Mouse (Mus musculus): ENCODE data around the gene Ppp4r1. TPM values are rescaled to one million over a fixed set of nuclear protein-coding genes. Genes with fewer than 3 reads are reported as not detected.

Gene Ppp4r1
- polyA plus RNA-seq, 1 experiment from 2014 or later = 45.2 TPM

GRCm38 (mm10) chr17:65748997-65749396 is 33.4 kb upstream of the Ppp4r1 start:
- H3K27ac ChIP-seq (replicated peaks) = no peak overlapping the region
- H3K9me3 ChIP-seq = no peaks in the 10 kb centered on the region
- no peaks in the 10 kb centered on the region for H3K36me3 ChIP-seq
- H3K4me2 ChIP-seq (replicated peaks) = no peak overlapping the region
- no peaks in the 10 kb centered on the region for H3K27me3 ChIP-seq
- no peak overlapping the region for H3K9ac ChIP-seq (replicated peaks)
- H3K4me3 ChIP-seq = no peak overlapping the region
- WGBS = 81% methylated on average over 6 of the region's 6 CpGs
- ATAC-seq (replicated peaks) = no peak
- H3K4me1 ChIP-seq = no peaks in the 10 kb centered on the region

GRCm38 (mm10) chr17:65749803-65750202 is 32.6 kb upstream of the Ppp4r1 start:
- WGBS = 95% methylated on average over 7 of the region's 7 CpGs
- no peak overlapping the region for H3K4me3 ChIP-seq
- no peaks in the 10 kb centered on the region for H3K27me3 ChIP-seq
- no peaks in the 10 kb centered on the region for H3K9me3 ChIP-seq
- ATAC-seq (replicated peaks) = no peak
- H3K27ac ChIP-seq (replicated peaks) = no peak overlapping the region
- no peak overlapping the region for H3K9ac ChIP-seq (replicated peaks)
- no peak overlapping the region for H3K4me2 ChIP-seq (replicated peaks)
- H3K36me3 ChIP-seq = no peaks in the 10 kb centered on the region
- H3K4me1 ChIP-seq = no peaks in the 10 kb centered on the region

GRCm38 (mm10) chr17:65750301-65750700 is 32.1 kb upstream of the Ppp4r1 start:
- no peak overlapping the region for H3K27ac ChIP-seq (replicated peaks)
- no peaks in the 10 kb centered on the region for H3K27me3 ChIP-seq
- H3K4me1 ChIP-seq = no peaks in the 10 kb centered on the region
- no peaks in the 10 kb centered on the region for H3K36me3 ChIP-seq
- no peaks in the 10 kb centered on the region for H3K9me3 ChIP-seq
- ATAC-seq (replicated peaks) = no peak
- no peak overlapping the region for H3K4me3 ChIP-seq
- no peak overlapping the region for H3K4me2 ChIP-seq (replicated peaks)
- no peak overlapping the region for H3K9ac ChIP-seq (replicated peaks)

GRCm38 (mm10) chr17:65753130-65753529 is 29.2 kb upstream of the Ppp4r1 start:
- WGBS = 93% methylated on average over 6 of the region's 6 CpGs
- ATAC-seq (replicated peaks) = no peak
- H3K9ac ChIP-seq (replicated peaks) = no peak overlapping the region
- no peaks in the 10 kb centered on the region for H3K9me3 ChIP-seq
- no peak overlapping the region for H3K4me3 ChIP-seq
- no peaks in the 10 kb centered on the region for H3K27me3 ChIP-seq
- H3K4me2 ChIP-seq (replicated peaks) = no peak overlapping the region
- H3K36me3 ChIP-seq = no peaks in the 10 kb centered on the region
- H3K4me1 ChIP-seq = no peaks in the 10 kb centered on the region
- no peak overlapping the region for H3K27ac ChIP-seq (replicated peaks)

- no peak overlapping the region for H3K4me3 ChIP-seq
- no peak overlapping the region for H3K27ac ChIP-seq (replicated peaks)
- no peak for ATAC-seq (replicated peaks)
- no peak overlapping the region for H3K4me2 ChIP-seq (replicated peaks)
- no peak overlapping the region for H3K9ac ChIP-seq (replicated peaks)
- no peaks in the 10 kb centered on the region for H3K4me1 ChIP-seq
- peaks cover 3% of the 10 kb centered on the region; the same call in 1 of the 2 replicates for H3K36me3 ChIP-seq
- H3K27me3 ChIP-seq = no peaks in the 10 kb centered on the region
- H3K9me3 ChIP-seq = no peaks in the 10 kb centered on the region
- 94% methylated on average over 3 of the region's 3 CpGs for WGBS
Measured at GRCm38 (mm10) chr17:65755857-65756256, 26.5 kb upstream of the Ppp4r1 start.

- Histone ChIP-seq H3K4me2 (replicated peaks) (no peak overlapping the region), H3K9me3 (no peaks in the 10 kb centered on the region), H3K36me3 (peaks cover 3% of the 10 kb centered on the region; the same call in 1 of the 2 replicates), H3K4me3 (no peak overlapping the region), H3K4me1 (no peaks in the 10 kb centered on the region), H3K9ac (replicated peaks) (no peak overlapping the region), H3K27ac (replicated peaks) (no peak overlapping the region), H3K27me3 (no peaks in the 10 kb centered on the region)
- no peak for ATAC-seq (replicated peaks)
- 40% methylated on average over 6 of the region's 6 CpGs for WGBS
Measured at GRCm38 (mm10) chr17:65757150-65757549, 25.2 kb upstream of the Ppp4r1 start.

- Histone ChIP-seq H3K27me3 (no peaks in the 10 kb centered on the region), H3K9me3 (no peaks in the 10 kb centered on the region), H3K9ac (replicated peaks) (no peak overlapping the region), H3K4me2 (replicated peaks) (no peak overlapping the region), H3K36me3 (peaks cover 7% of the 10 kb centered on the region), H3K27ac (replicated peaks) (no peak overlapping the region), H3K4me3 (no peak overlapping the region), H3K4me1 (peaks cover 2% of the 10 kb centered on the region)
- 97% methylated on average over 14 of the region's 14 CpGs for WGBS
- ATAC-seq (replicated peaks) = no peak
Measured at GRCm38 (mm10) chr17:65763221-65763620, 19.2 kb upstream of the Ppp4r1 start.

- Histone ChIP-seq H3K4me1 (peaks cover 41% of the 10 kb centered on the region), H3K9me3 (no peaks in the 10 kb centered on the region), H3K36me3 (no peaks in the 10 kb centered on the region), H3K27me3 (no peaks in the 10 kb centered on the region), H3K9ac (replicated peaks) (no peak overlapping the region), H3K27ac (replicated peaks) (0 out of 2 replicates have a peak overlapping the region, but pooled peaks have one; percentile 6), H3K4me2 (replicated peaks) (0 out of 2 replicates have a peak overlapping the region, but pooled peaks have one; percentile 0), H3K4me3 (no peak overlapping the region)
- WGBS = 44% methylated on average over 5 of the region's 5 CpGs
- 0 out of 2 replicates have a peak, but pooled peaks have one; percentile 21 for ATAC-seq (replicated peaks)
Measured at GRCm38 (mm10) chr17:65768486-65768885, 13.9 kb upstream of the Ppp4r1 start.

GRCm38 (mm10) chr17:65770982-65771915 is 11.1 kb upstream of the Ppp4r1 start:
- ATAC-seq (replicated peaks) = no peak
- H3K9ac ChIP-seq (replicated peaks) = peak overlapping the region; percentile 87
- peak overlapping the region; percentile 84 for H3K4me3 ChIP-seq
- peak overlapping the region; percentile 59; the same call in 1 of the 2 replicates for H3K27ac ChIP-seq (replicated peaks)
- H3K4me2 ChIP-seq (replicated peaks) = peak overlapping the region; percentile 91
- no peaks in the 10 kb centered on the region for H3K9me3 ChIP-seq
- H3K27me3 ChIP-seq = no peaks in the 10 kb centered on the region
- no peaks in the 10 kb centered on the region for H3K36me3 ChIP-seq
- H3K4me1 ChIP-seq = peaks cover 41% of the 10 kb centered on the region
- whole genome bisulfite sequencing = 16% methylated on average over 17 of the region's 17 CpGs

- peak within 1 kb of the TSS; percentile 84 for H3K4me3 ChIP-seq
- peak within 1 kb of the TSS; percentile 91 for H3K4me2 ChIP-seq (replicated peaks)
- H3K27me3 ChIP-seq = no peaks in the 10 kb centered on the region
- under 1% methylated on average over 75 of the region's 75 CpGs for WGBS
- H3K36me3 ChIP-seq = no peaks in the 10 kb centered on the region
- H3K9me3 ChIP-seq = no peaks in the 10 kb centered on the region
- ATAC-seq (replicated peaks) = peak; percentile 78
- H3K4me1 ChIP-seq = peaks cover 41% of the 10 kb centered on the region
- H3K9ac ChIP-seq (replicated peaks) = peak within 1 kb of the TSS; percentile 87
- H3K27ac ChIP-seq (replicated peaks) = peak within 1 kb of the TSS; percentile 59
Measured at GRCm38 (mm10) chr17:65771951-65772934, 10.1 kb upstream of the Ppp4r1 start, which contains the start of gene Rab31. Rab31 (minus strand) TSS chr17:65772752.

- no peaks in the 10 kb centered on the region for H3K9me3 ChIP-seq
- H3K4me3 ChIP-seq = no peak overlapping the region
- no peaks in the 10 kb centered on the region for H3K27me3 ChIP-seq
- no peak overlapping the region for H3K4me2 ChIP-seq (replicated peaks)
- no peaks in the 10 kb centered on the region for H3K36me3 ChIP-seq
- WGBS = 59% methylated on average over 4 of the region's 4 CpGs
- no peak for ATAC-seq (replicated peaks)
- no peak overlapping the region for H3K27ac ChIP-seq (replicated peaks)
- H3K4me1 ChIP-seq = peaks cover 35% of the 10 kb centered on the region
- H3K9ac ChIP-seq (replicated peaks) = no peak overlapping the region
Measured at GRCm38 (mm10) chr17:65773617-65774016, 8.8 kb upstream of the Ppp4r1 start.

GRCm38 (mm10) chr17:65774439-65774838 is 7.9 kb upstream of the Ppp4r1 start:
- Histone ChIP-seq H3K4me2 (replicated peaks) (no peak overlapping the region), H3K4me1 (peaks cover 27% of the 10 kb centered on the region), H3K9me3 (no peaks in the 10 kb centered on the region), H3K27me3 (no peaks in the 10 kb centered on the region), H3K9ac (replicated peaks) (no peak overlapping the region), H3K4me3 (no peak overlapping the region), H3K27ac (replicated peaks) (no peak overlapping the region), H3K36me3 (no peaks in the 10 kb centered on the region)
- ATAC-seq (replicated peaks) = no peak
- 75% methylated on average over 7 of the region's 7 CpGs for WGBS
